Mouse (Mus musculus) heart, adult 18-20 months (tissue): ENCODE data around the gene Bcl3. TPM values are rescaled to one million over a fixed set of nuclear protein-coding genes. Genes with fewer than 3 reads are reported as not detected.

Experiments
- DNase-seq, 2 experiments: peaks; one replicate each; pipeline ENCODE4 v3.0.0; 2021 to 2022; ENCODE audit warnings: mixed read lengths in 1 of 2
- long read RNA-seq, 2 experiments: library from polyadenylated mRNA; stranded (forward); transcript quantifications; one replicate each; pipeline ENCODE4 v2.0.0; 2021
- total RNA-seq, 2 experiments: library from RNA; stranded (reverse); gene quantifications; 2 replicates each; pipeline ENCODE4 v1.2.3; 2021

Bcl3 gene
- 1 to 10 TPM; 2.9 to 3.7 TPM for total RNA-seq
- long read RNA-seq, experiment 1, partial matches to known transcripts = 1 of 7 reads
- long read RNA-seq, experiment 1, other reads (novel, unspliced or antisense) = 2 of 7 reads
- long read RNA-seq, experiment 2, partial matches to known transcripts = 2 of 3 reads
- long read RNA-seq, experiment 2, other reads (novel, unspliced or antisense) = 0 of 3 reads

DNA sequence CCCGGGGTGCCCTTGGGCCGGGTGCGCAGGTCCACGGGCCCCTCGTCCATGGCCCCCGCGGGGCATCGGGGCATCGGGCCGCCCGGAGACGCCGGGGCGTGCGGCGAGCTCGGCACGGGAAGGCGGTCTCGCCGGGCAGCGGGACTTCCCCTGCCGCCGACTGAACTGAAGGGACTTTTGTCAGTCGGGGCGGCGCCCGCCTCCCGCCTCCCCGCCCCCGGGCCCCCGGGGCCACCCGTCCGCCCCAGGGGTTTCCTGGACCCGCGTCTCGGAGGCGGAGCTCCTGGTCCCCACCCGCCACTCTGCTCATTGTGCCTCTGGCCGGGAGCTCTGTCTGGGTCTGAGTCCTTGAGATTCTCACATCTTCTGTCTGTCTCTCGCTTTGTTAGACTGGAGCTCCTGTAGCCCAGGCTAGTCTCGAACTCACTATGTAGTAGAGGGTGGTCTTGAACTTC lies at the start of gene Bcl3:
TSS of gene Bcl3 (minus strand) at position 167 of the 455 bp plus-strand sequence.
- DNase-seq = peak; percentile 78 to 91

DNA sequence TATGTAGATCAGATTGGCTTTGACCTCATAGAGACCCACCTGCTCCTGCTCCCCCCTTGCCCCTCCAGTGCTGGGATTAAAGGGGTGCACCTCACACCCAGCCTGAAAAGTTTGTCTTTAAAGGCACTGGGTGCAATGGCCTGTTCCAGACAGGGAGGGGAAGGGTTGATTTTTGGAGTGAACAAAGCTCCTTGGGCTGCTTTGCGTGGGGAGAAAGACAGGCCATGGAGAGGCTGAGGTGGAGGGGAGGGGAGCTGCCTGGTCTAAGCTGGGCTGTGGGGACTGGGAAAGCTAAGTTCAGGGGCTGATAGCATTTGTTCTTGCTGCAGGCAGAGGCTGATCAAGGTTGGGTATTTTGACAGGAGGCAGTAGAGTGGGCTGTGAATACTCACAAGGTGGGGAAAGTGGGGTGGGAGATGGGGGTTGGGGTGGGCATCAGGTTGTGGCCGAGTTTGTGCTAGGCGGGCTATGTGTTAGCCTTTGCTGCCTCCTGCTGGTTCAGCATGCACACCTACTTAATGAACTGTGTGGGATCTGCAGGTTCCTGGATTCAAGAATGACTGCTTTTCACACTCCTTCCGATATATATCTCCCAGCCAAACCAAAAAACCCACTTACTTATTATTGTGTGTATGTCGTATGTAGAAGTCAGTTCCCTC lies 49.5 kb upstream of the Bcl3 start:
- peak in 1 of 2 experiments; percentile 72 for DNase-seq

DNA sequence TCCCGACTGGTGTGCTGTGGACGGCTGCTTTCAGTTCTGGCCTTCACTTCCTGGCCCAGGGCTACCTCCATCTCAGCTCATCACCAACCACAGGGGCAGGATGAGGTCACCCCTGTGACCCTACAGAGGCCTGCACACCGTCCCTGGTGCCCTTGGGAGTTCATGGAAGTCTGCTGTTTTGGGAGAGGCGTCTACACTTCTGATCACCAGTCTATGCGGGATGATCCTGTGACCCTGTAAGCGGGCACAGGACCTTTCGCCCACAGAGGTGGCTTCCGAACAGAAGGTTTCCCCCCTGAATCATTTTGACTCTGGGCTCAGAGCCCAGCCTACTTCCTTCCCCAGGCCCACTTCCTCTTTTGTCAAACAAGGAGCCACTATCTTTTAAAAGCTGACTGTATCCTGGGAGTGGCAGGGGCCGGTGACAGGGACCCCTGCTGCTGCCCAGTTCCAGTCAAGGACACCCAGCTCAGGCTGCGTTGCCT lies 48.6 kb upstream of the Bcl3 start:
- DNase-seq = peak; percentile 53 to 74

DNA sequence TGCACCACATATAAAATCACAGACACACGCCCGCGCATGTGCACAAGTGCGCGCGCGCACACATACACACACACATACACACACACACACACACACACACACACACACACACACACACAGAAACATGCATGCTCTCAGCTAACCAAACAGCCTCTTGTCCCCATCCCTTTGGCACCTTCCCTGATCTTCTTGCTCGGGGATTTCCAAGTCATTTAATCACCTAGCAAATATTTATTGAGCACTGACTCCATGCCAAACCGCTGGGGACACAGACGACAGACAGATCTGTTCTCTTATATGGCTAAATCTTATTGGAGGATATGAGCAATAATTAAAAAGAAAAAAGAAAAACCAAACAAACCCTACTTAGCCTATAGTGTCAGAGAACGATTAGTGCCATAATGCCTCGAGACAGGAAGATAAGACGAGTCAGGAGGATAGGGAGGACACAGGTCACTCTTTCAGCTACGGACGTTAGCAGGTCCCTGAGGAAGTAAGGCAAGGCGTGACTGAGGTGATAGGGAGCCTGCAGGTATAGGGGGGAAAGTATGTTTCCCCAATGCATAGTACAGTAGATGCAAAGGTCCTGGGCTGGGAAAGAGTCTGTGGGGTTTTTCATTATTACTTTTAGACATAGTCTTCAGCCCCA lies 45.3 kb upstream of the Bcl3 start:
- no peak for DNase-seq

DNA sequence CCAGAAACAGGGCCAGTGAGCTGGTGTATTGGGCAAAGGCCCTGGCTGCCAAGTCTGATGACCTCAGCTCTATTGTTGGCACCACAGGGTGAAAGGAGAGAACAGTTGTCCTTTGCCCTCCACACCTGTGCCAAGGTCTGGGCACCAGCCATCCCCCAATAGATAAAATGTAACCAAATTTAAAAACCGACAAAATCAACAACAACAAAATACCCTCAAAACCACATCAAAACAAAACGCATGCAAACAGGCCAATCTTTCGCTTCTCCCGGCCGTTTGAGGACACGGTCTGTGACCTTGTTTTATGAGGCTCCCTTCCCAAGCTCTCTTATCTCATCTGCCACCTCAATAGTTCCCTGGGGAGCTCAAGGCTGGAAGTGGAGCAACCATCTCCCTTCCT lies 43.9 kb upstream of the Bcl3 start:
- peak; percentile 59 to 65 for DNase-seq

DNA sequence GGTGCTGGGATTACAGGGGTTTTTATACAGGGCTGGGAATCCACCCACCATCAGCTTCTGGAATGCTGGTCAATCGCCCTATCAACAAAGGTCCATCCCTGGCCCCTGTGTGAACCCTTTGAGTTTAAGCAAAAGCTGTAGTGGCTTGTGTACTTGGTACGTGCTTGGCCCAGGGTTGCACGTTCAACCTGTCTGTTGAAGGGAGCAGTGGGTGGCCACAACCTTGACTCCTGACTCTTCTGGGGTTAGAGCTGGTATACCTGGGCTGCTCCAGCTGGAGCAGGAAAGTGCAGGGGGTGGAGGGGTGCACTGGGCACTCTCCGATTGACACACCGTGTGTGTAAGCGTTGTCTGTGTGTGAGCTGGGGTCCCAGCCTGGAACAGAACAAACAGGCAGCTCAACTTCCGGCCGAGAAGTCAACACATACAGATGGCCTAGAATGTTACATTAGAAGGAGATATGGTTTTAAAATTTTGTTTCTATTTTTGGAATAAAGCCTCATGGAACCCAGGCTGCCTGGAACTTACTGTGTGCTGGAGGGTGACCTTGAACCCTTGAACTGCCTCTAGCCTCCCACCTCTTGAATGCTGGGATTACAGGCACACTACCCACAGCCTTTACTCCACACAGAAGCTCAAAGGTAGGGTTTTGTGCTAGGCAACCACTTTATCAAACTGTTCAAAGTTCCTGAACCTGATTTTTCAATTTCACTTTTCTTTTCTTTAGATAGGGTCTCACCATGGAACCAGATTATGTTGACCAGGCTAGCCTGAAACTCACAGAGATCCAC lies 42.9 kb upstream of the Bcl3 start:
- no peak for DNase-seq

- DNase-seq = peak; percentile 68
These were observed 41.7 kb upstream of the Bcl3 start for GRCm38 (mm10) chr7:19864241-19864640.

GRCm38 (mm10) chr7:19861199-19861598 lies 38.6 kb upstream of the Bcl3 start, which contains the start of gene Ceacam16:
Gene Ceacam16, minus strand, starts transcription at chr7:19861299.
- no peak for DNase-seq

- DNase-seq = no peak
These were observed 37.2 kb upstream of the Bcl3 start for GRCm38 (mm10) chr7:19859740-19860139.

DNA sequence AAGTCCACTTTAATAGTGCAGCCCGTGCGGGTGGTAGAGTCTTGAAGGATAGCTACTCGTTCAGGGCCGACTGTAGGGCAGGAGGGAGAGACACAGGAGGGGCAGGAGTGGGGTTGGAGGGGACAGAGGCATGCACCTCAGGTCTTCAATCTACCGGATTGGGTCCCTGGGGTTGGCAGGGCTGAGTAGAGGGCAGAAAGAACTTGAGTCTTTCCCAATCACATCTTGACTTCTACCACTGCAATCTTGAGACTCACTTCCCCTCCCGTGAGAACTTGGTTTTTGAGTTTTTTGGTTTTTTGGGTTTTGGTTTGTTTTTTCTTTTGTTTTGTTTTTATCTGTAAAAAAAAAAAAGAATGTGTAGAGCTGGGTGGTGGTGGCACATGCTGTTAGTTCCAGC lies 33.7 kb upstream of the Bcl3 start:
- no peak for DNase-seq

GRCm38 (mm10) chr7:19855663-19856062 lies 33.1 kb upstream of the Bcl3 start:
- DNase-seq = no peak

DNA sequence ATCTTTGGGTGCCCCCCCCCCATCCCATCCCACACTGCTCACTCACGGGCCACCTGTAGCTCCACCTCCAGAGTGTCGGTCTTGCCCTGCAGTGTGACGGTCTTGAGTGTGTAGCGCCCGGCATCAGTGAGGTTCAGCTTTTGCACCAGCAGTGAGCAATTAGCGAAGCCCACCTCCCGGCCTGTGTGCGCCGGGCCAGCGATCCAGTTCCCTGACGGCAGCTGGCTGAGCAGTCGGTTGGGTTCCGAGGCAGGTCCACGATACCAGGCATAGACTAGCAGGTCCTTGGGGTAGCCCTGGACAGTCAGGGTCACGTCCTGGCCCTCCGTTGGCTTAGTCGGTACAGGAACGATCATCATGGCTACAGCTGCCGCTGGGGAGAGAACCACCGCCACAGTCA lies 31.0 kb upstream of the Bcl3 start:
- no peak for DNase-seq

GRCm38 (mm10) chr7:19851858-19852570 lies 29.4 kb upstream of the Bcl3 start, which contains the start of gene Gm19345:
Gene Gm19345, plus strand, starts transcription at chr7:19852003.
- no peak for DNase-seq

GRCm38 (mm10) chr7:19844521-19845171 lies 22.1 kb upstream of the Bcl3 start:
- DNase-seq = no peak

GRCm38 (mm10) chr7:19843561-19843960 lies 21.0 kb upstream of the Bcl3 start:
- peak; percentile 74 to 83 for DNase-seq

- peak; percentile 51 to 55 for DNase-seq
These were observed 20.4 kb upstream of the Bcl3 start for GRCm38 (mm10) chr7:19842885-19843504.

DNA sequence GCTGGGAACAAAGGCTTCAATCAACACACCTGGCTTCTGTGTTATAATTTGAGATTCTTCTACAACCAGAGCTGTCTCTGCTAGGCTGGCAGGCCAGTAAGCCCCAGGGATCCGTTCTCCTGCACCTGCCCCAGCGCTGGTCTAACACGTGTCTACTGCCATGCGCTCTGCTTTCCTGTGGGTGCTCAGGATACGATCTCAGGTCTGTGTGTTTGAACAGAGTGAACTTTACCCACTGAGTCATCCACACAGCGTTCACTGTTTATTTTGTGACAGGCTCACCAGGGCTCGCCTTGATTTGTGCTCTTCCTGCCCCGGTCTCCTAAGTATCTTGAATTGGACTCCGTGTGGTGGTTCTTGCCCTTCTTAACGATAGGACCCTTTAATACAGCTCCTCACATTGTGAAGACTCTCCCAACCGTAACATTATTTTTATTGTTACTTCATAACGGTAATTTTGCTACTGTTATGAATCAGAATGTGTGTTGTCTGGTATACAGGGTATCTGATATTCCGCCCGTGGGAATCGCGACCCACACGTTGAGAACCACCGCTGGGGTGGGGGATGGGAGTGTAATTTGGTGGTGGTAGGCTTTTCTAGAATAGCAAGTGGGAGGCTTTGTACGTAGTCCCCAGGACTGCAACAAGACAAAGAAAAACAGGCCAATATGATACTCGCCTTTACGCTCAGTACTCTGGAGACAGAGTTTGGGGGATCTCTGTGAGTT lies 19.3 kb upstream of the Bcl3 start:
- DNase-seq = no peak

DNA sequence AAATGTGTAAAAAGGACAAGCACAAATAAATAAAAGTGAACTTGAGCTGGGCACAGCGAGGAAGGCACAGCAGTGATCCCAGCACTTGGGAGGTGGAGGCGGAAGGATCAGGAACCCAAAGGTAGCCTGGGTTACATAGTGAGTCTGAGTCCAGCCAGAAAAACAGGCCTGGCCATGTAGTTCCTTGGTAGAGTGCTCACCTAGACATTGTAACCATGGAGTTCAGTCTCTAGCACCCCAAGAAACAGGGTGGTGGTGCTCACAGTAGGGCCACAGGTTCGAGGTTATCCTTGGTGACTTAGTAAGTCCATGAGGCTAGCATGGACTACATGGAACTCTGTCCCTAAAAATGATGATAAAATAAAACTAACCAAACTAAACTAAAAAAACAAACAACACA lies 18.4 kb upstream of the Bcl3 start:
- no peak for DNase-seq

DNA sequence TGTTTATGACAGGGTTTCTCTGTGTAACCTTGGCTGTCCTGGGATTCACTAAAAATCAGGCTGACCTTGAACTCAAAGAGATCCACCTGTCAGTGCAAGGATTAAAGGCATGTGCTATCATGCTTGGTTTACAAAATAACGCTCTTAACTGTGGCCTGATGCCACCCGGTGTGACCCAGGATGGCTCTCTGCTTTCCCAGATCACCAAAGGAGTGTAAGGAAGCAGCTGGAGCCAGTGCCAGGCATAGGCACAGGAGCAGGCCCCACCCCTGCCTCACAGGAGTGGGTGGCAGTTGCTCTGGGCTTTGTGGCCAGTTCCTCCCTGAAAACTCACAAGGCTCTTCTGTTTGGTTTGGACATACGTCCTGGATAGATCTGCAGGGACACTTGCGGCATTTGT lies 17.8 kb upstream of the Bcl3 start:
- no peak for DNase-seq

GRCm38 (mm10) chr7:19836843-19837242 lies 14.3 kb upstream of the Bcl3 start:
- no peak for DNase-seq
